Mouse (Mus musculus): ENCODE data around the gene Mettl9.

GRCm38 (mm10) chr7:121040595-121040994 is 6.3 kb downstream of the Mettl9 start:
- TF ChIP-seq EP300 (IDR thresholded peaks at IDR 0.05) (no peak), CTCF (IDR thresholded peaks at IDR 0.05) (no peak)

All from lung, postnatal 0 days (tissue).